Mouse (Mus musculus): ENCODE data around the gene Samd8.

Gene Samd8

GRCm38 (mm10) chr14:21750008-21750880, at the start of gene Samd8:
Gene Samd8, plus strand, starts transcription at chr14:21750531.
- peak; percentile 90 for DNase-seq (ENCODE audit: low spot score)

- no peak for DNase-seq (ENCODE audit: low spot score)
Observed at GRCm38 (mm10) chr14:21702691-21703090, 47.6 kb upstream of the Samd8 start.

GRCm38 (mm10) chr14:21703255-21703654, 47.1 kb upstream of the Samd8 start:
- DNase-seq (ENCODE audit: low spot score), result no peak

GRCm38 (mm10) chr14:21705462-21705861, 44.9 kb upstream of the Samd8 start:
- no peak for DNase-seq (ENCODE audit: low spot score)

GRCm38 (mm10) chr14:21706759-21707571, 43.4 kb upstream of the Samd8 start:
- DNase-seq (ENCODE audit: low spot score), result no peak

GRCm38 (mm10) chr14:21709545-21709944, 40.8 kb upstream of the Samd8 start:
- no peak for DNase-seq (ENCODE audit: low spot score)

- no peak for DNase-seq (ENCODE audit: low spot score)
Observed at GRCm38 (mm10) chr14:21711231-21711630, 39.1 kb upstream of the Samd8 start.

- DNase-seq (ENCODE audit: low spot score), result no peak
Observed at GRCm38 (mm10) chr14:21714486-21714885, 35.8 kb upstream of the Samd8 start, which contains the start of gene Dupd1. Gene Dupd1, minus strand, starts transcription at chr14:21714576.

GRCm38 (mm10) chr14:21719646-21720383, 30.5 kb upstream of the Samd8 start:
- DNase-seq (ENCODE audit: low spot score), result peak; percentile 74

- peak; percentile 18 for DNase-seq (ENCODE audit: low spot score)
Observed at GRCm38 (mm10) chr14:21720430-21721205, 29.7 kb upstream of the Samd8 start.

GRCm38 (mm10) chr14:21722021-21722698, 28.2 kb upstream of the Samd8 start:
- no peak for DNase-seq (ENCODE audit: low spot score)

GRCm38 (mm10) chr14:21729031-21729732, 21.1 kb upstream of the Samd8 start:
- DNase-seq (ENCODE audit: low spot score), result no peak

GRCm38 (mm10) chr14:21729936-21730335, 20.4 kb upstream of the Samd8 start:
- DNase-seq (ENCODE audit: low spot score), result no peak

GRCm38 (mm10) chr14:21733131-21733905, 17.0 kb upstream of the Samd8 start:
- no peak for DNase-seq (ENCODE audit: low spot score)

- DNase-seq (ENCODE audit: low spot score), result no peak
Observed at GRCm38 (mm10) chr14:21740345-21740744, 10.0 kb upstream of the Samd8 start.

GRCm38 (mm10) chr14:21741314-21741713, 9.0 kb upstream of the Samd8 start:
- DNase-seq (ENCODE audit: low spot score), result no peak

- peak; percentile 93 for DNase-seq (ENCODE audit: low spot score)
Observed at GRCm38 (mm10) chr14:21741786-21742185, 8.5 kb upstream of the Samd8 start.

GRCm38 (mm10) chr14:21742441-21742840, 7.9 kb upstream of the Samd8 start:
- DNase-seq (ENCODE audit: low spot score), result no peak

- no peak for DNase-seq (ENCODE audit: low spot score)
Observed at GRCm38 (mm10) chr14:21744169-21744568, 6.2 kb upstream of the Samd8 start.
